Comparison of ENCODE assay signal across 10 mouse cellular contexts in genomic region chr10:4520394-4521102, GRCm38 (mm10). TPM values are rescaled to one million over a fixed set of nuclear protein-coding genes. Genes with fewer than 3 reads are reported as not detected.
DNase-seq lines count a peak whose midpoint lies in the region; ATAC-seq lines count a peak whose summit lies in the region.
"Had no signal": no experiment of that assay in that cellular context is flagged by ENCODE, and none has a peak within 500 bp of the region (broad histone marks: within the 10 kb centered on the region; RNA-seq: fewer than 3 reads in every experiment).

No protein-coding gene starts in this region.

- peak; percentile 14 to 23 for DNase-seq in cerebellum, postnatal 14 days
- no peak for DNase-seq in cerebellum, adult 8-10 months
- peak; percentile 41 for DNase-seq in kidney, postnatal 10 days
- no peak for DNase-seq in kidney, adult 18-20 months
- peak; percentile 9 for DNase-seq in Muller cell, postnatal 12 days (ENCODE audit: inconsistent ontology term)
- DNase-seq in kidney, postnatal 36 days, result peak; percentile 14 to 19
- DNase-seq: left cerebral cortex, postnatal 4 days; lung, adult 2 months had no signal

- ATAC-seq in erythroid progenitor cell, adult 5-6 weeks (replicated peaks; ENCODE audit: low FRiP score, poor library complexity, severe bottlenecking), result no peak
- no peak for ATAC-seq in erythroblast, adult 5-6 weeks (replicated peaks; ENCODE audit: low FRiP score, poor library complexity, severe bottlenecking)

RNA-seq across cellular contexts. Expression of gene Ccdc170, which starts 38.2 kb away (rescaled TPM):
- not detected in 2 replicates for total RNA-seq in erythroid progenitor cell, adult 5-6 weeks (2015; ENCODE audit: low replicate concordance)
- 0.26 TPM in 1 of 2 replicates, not detected in the other for total RNA-seq in erythroid progenitor cell, adult 5-6 weeks (2017; ENCODE audit: low replicate concordance)
- total RNA-seq in erythroblast, adult 5-6 weeks (2015; ENCODE audit: low replicate concordance), result not detected in 2 replicates
- not detected in 2 replicates for total RNA-seq in erythroblast, adult 5-6 weeks (2017; ENCODE audit: low replicate concordance)

Comparison
In these comparisons a context has a peak if more than half of its experiments do, and no peak if none do; other contexts are left out.
1. DNase-seq: peak in cerebellum, postnatal 14 days (2 of 2), kidney, postnatal 10 days (single experiment), Muller cell, postnatal 12 days (single experiment) and kidney, postnatal 36 days (2 of 2); none in cerebellum, adult 8-10 months (single experiment) and kidney, adult 18-20 months (single experiment).